Mouse (Mus musculus) limb, embryonic 13.5 days (tissue): ENCODE measurements around the gene Tulp4. TPM values are rescaled to one million over a fixed set of nuclear protein-coding genes. Genes with fewer than 3 reads are reported as not detected.

ENCODE experiments used
- ATAC-seq: fragments of 200-750 bp; cut with Nextera tagmentation; 2 replicates; pipeline ENCODE4 v1.8.0; 2017; ENCODE audit warnings: low read depth, moderate number of reproducible peaks, moderate TSS enrichment; ENCODE audit not compliant: low FRiP score
- H3K27ac ChIP-seq: fragments of 300-500 bp; sonication (generic); 2 replicates; pipeline ENCODE4 v1.5.1; 2015; ENCODE audit warnings: inconsistent platforms, mild to moderate bottlenecking, moderate library complexity
- H3K27me3 ChIP-seq: fragments of 300-500 bp; sonication (generic); 2 replicates; pipeline ENCODE4 v1.6.1; 2015; ENCODE audit warnings: mild to moderate bottlenecking, inconsistent platforms
- H3K36me3 ChIP-seq: fragments of 300-500 bp; sonication (generic); 2 replicates; pipeline ENCODE4 v1.6.1; 2015; ENCODE audit warnings: inconsistent platforms, mild to moderate bottlenecking, moderate library complexity
- H3K4me1 ChIP-seq: fragments of 300-500 bp; sonication (generic); 2 replicates; pipeline ENCODE4 v1.6.1; 2015; ENCODE audit warnings: inconsistent platforms
- H3K4me2 ChIP-seq: fragments of 300-500 bp; sonication (generic); replicated peaks from 2 replicates; pipeline ENCODE4 v1.6.1; 2015; ENCODE audit warnings: inconsistent platforms, mild to moderate bottlenecking, moderate library complexity
- H3K4me3 ChIP-seq: fragments of 300-500 bp; sonication (generic); 2 replicates; pipeline ENCODE4 v1.5.1; 2015; ENCODE audit warnings: moderate library complexity, mild to moderate bottlenecking, inconsistent platforms
- H3K9ac ChIP-seq: fragments of 300-500 bp; sonication (generic); 2 replicates; pipeline ENCODE4 v1.6.1; 2015; ENCODE audit warnings: mild to moderate bottlenecking, inconsistent platforms
- H3K9me3 ChIP-seq: fragments of 300-500 bp; sonication (generic); 2 replicates; pipeline ENCODE4 v1.6.1; 2016; ENCODE audit warnings: inconsistent platforms
- WGBS: fragments of 180-500 bp; shearing (Covaris S2); methylation state at CpG from one replicate; pipeline ENCODE4 v1.1.7; 2015; 5-methylcytosine and 5-hydroxymethylcytosine counted together
- polyA plus RNA-seq: library from polyadenylated mRNA; unstranded; fragments of >200 nt; fragmentation: Nextera tagmentation; extraction: Ambion mirVana; gene quantifications from 2 replicates; pipeline ENCODE4 v1.2.1, GENCODE M21; 2015

Gene Tulp4
- polyA plus RNA-seq, 1 experiment from 2014 or later: 114 TPM

DNA sequence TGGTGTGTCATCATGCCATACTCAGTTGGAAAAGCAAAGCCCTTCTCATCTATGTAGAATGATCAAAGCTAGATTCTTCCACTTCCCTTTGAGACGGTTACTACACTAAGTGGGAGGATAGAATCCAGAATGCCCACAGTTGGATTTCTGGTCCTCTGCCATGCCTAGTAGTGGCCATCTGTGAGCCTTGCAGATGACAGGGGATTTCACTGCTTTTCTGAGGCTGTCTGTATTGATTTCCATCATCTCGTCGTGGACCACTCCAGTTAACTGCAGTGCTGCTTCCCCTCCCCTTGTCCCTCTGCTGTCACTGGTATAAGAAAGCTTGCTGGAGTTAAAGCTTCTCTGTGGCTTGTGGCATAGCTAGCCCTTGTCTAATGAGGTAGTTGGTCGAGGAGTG, 23.1 kb downstream of the Tulp4 start:
- H3K36me3 ChIP-seq: peaks cover 29% of the 10 kb centered on the region
- H3K4me1 ChIP-seq: no peaks in the 10 kb centered on the region
- no peak for ATAC-seq
- WGBS: 91% methylated on average over 4 of the region's 4 CpGs
- H3K4me2 ChIP-seq: no peak overlapping the region
- H3K9me3 ChIP-seq: no peaks in the 10 kb centered on the region
- no peaks in the 10 kb centered on the region for H3K27me3 ChIP-seq
- H3K4me3 ChIP-seq: no peak overlapping the region
- no peak overlapping the region for H3K27ac ChIP-seq
- no peak overlapping the region for H3K9ac ChIP-seq

DNA sequence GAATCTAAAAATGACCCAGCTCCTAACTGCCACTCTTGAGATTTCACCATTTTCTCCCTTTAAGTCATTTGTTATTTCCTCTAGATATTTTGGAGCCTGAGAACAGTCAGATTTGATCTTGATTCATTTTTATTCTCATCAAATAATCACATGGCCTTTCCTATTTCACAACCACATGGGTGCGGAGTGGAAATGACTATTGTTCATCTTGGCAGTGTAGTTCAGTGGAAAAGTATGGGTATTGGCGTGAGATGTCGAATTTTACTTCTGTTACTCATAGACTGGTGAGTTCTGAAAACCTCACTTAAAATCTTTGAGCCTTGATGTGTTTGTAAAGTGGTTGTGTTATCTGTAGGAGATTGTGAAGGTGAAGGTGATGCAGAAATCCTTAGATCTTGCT, 24.8 kb downstream of the Tulp4 start:
- Histone ChIP-seq H3K27me3 (no peaks in the 10 kb centered on the region), H3K9me3 (no peaks in the 10 kb centered on the region), H3K27ac (no peak overlapping the region), H3K4me2 (no peak overlapping the region), H3K4me1 (no peaks in the 10 kb centered on the region), H3K36me3 (peaks cover 16% of the 10 kb centered on the region), H3K4me3 (no peak overlapping the region), H3K9ac (no peak overlapping the region)
- no peak for ATAC-seq
- WGBS: 95% methylated on average over 3 of the region's 3 CpGs

DNA sequence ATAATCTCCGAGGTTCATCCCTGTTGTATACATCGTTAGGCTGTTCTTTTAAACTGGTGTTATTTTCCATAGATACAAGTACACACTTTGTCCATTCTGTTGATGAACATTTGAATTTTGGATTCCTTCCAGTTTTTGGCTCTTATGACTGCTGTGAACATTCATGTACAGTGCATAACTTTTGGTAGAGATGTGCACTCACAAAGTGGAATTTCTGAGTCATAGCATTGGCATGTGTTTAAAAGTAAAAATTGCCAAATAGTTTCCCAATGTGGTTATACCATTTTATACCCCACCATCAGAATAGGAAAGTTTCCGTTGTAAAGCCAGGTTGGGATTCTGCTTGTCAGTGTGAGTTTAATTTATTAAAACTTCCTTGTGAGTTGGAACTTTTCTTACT, 34.6 kb downstream of the Tulp4 start:
- Histone ChIP-seq H3K4me2 (no peak overlapping the region), H3K27ac (peak overlapping the region; percentile 28; the same call in 1 of the 2 replicates), H3K9me3 (no peaks in the 10 kb centered on the region), H3K9ac (no peak overlapping the region), H3K4me3 (no peak overlapping the region), H3K36me3 (peaks cover 31% of the 10 kb centered on the region), H3K27me3 (no peaks in the 10 kb centered on the region), H3K4me1 (peaks cover 9% of the 10 kb centered on the region; the same call in 1 of the 2 replicates)
- 81% methylated on average over 3 of the region's 3 CpGs for WGBS
- no peak for ATAC-seq

DNA sequence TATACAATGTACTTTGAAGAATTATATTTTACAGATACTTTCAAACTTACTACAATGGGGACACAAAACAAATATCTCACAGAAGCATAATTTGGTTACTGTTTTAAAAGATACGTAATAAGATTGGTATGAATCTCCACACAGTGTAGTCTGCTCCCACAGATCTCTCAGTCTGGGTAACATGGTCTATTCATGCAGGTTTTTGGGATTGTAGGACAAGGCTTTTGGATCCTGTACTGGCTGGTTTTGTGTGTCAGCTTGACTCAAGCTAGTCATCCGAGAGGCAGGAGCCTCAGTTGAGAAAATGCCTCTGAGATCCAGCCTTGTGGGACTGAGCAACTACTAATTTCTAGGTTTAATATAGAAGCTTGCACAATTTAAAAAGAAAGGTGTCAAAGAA, 35.1 kb downstream of the Tulp4 start:
- no peak overlapping the region for H3K9ac ChIP-seq
- peaks cover 9% of the 10 kb centered on the region; the same call in 1 of the 2 replicates for H3K4me1 ChIP-seq
- H3K27ac ChIP-seq: no peak overlapping the region
- no peaks in the 10 kb centered on the region for H3K9me3 ChIP-seq
- 91% methylated on average over 2 of the region's 2 CpGs for WGBS
- no peaks in the 10 kb centered on the region for H3K27me3 ChIP-seq
- ATAC-seq: no peak
- H3K4me3 ChIP-seq: no peak overlapping the region
- H3K4me2 ChIP-seq: no peak overlapping the region
- H3K36me3 ChIP-seq: peaks cover 36% of the 10 kb centered on the region

DNA sequence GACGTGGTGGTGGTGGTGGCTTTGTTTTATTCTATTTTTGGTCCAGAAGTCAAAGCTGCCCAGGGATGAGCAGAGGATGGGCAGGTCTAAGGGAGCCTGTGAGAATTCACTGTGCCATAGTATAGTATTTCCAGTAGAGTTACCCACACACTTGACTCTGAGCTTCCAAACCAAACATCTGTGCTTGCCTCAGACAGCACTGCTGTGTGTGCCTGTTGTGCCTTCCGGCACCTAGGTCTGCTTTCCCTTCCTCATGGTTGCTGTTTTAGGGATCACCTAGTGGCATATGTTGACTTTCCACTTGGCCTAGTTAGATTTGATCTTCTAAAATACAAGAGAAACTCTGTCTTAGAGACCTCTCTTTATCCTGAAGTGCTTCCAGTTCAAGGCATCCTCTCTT, 39.0 kb downstream of the Tulp4 start:
- H3K4me2 ChIP-seq: no peak overlapping the region
- no peak overlapping the region for H3K4me3 ChIP-seq

DNA sequence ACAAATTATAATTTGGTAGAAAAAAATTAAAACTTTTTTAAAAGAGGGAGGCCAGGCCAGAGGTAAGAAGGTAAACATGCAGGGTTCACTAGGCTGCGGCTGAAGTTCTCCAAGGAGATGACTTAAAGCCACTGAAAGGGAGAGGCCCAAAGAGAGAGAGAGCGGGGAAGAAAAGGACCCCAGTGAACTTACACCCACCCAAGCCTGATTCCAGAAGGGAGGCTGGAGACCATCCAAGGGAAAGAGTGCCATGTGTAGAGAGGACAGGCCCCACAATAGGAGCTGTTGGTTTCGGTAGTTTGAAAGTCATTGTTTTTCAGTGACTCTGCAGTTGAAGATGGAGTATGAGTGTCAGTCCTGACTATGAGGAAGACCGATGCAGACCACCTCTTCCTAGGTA, 46.7 kb downstream of the Tulp4 start:
- ATAC-seq: no peak
- 95% methylated on average over 4 of the region's 4 CpGs for WGBS
- Histone ChIP-seq H3K9ac (no peak overlapping the region), H3K9me3 (no peaks in the 10 kb centered on the region), H3K27ac (no peak overlapping the region), H3K4me1 (no peaks in the 10 kb centered on the region), H3K36me3 (peaks cover 15% of the 10 kb centered on the region; the same call in 1 of the 2 replicates), H3K27me3 (no peaks in the 10 kb centered on the region), H3K4me2 (no peak overlapping the region), H3K4me3 (no peak overlapping the region)

More for the DNA sequence above, 39.0 kb downstream of the Tulp4 start:
- Histone ChIP-seq H3K27me3 (no peaks in the 10 kb centered on the region), H3K9me3 (no peaks in the 10 kb centered on the region), H3K27ac (no peak overlapping the region), H3K9ac (no peak overlapping the region), H3K36me3 (peaks cover 26% of the 10 kb centered on the region), H3K4me1 (peaks cover 7% of the 10 kb centered on the region; the same call in 1 of the 2 replicates)
- WGBS: 86% methylated on average over 2 of the region's 2 CpGs
- ATAC-seq: no peak

DNA sequence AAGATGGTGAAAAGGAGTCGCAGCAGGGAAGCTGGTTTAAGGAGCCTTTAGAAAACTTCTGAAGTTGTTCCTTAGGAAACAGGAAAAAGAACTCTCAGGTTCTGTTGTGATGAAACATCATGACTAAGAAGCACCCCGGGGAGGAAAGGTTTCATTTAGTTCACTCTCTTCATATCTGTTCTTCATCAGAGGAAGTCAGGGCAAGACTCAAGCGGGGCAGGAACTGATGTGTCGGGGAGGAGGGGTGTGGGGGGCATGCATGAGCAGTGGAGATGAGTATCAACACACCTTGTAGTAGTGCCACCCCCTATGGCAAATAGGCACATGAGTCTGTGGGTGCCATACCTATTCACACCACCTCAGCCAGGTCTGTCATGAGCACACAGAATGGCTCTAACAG, 47.3 kb downstream of the Tulp4 start:
- H3K36me3 ChIP-seq: peaks cover 15% of the 10 kb centered on the region; the same call in 1 of the 2 replicates
- H3K9ac ChIP-seq: no peak overlapping the region
- no peaks in the 10 kb centered on the region for H3K9me3 ChIP-seq
- H3K4me1 ChIP-seq: no peaks in the 10 kb centered on the region
- no peak overlapping the region for H3K4me2 ChIP-seq
- H3K27ac ChIP-seq: no peak overlapping the region
- 89% methylated on average over 4 of the region's 4 CpGs for WGBS
- ATAC-seq: no peak
- no peak overlapping the region for H3K4me3 ChIP-seq
- H3K27me3 ChIP-seq: no peaks in the 10 kb centered on the region

DNA sequence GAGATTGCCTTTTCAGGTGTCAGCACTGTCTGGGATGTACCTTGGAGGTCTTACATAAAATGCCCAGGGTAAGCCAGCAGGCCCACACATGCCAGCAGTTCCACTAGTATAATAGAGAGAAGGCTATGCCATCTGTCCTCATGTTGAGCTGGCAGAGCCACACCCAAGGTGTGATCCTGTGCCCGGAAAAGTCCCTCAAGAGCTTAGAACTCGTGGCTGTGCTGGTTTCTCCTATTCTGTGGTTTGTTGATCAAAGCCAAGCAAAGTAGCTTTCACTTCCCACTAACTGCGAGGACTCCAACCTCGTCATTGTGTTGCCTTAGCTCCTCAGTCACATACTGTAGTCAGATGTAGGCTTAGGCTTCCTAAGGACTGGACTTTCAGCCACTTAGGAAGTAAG, 48.1 kb downstream of the Tulp4 start:
- Histone ChIP-seq H3K27ac (no peak overlapping the region), H3K4me3 (no peak overlapping the region), H3K4me1 (no peaks in the 10 kb centered on the region), H3K36me3 (peaks cover 15% of the 10 kb centered on the region; the same call in 1 of the 2 replicates), H3K9ac (no peak overlapping the region), H3K27me3 (no peaks in the 10 kb centered on the region), H3K9me3 (no peaks in the 10 kb centered on the region), H3K4me2 (no peak overlapping the region)
- WGBS: 86% methylated on average over 4 of the region's 4 CpGs
- ATAC-seq: no peak

DNA sequence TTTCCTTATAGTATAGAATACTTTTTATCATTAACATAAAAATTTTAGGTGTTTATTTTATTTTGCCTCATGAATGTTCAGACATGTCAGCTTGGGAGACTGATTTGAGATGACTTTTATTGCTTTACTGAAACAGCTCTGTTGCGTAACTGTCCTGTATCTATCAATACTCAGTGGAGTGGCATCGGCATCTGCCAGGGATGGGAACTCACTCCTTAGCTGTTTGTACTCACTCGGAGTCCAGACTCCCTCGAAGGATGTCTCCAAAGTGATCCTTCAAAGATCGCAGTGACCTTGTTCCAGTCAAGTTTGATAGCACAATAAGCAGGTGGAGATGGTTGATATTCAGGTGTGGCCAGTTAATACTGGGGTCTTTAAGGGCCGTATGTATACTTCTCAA, 54.3 kb downstream of the Tulp4 start:
- no peak overlapping the region for H3K4me2 ChIP-seq
- 92% methylated on average over 6 of the region's 6 CpGs for WGBS
- peaks cover 3% of the 10 kb centered on the region; the same call in 1 of the 2 replicates for H3K36me3 ChIP-seq
- H3K27me3 ChIP-seq: no peaks in the 10 kb centered on the region
- H3K4me3 ChIP-seq: no peak overlapping the region
- ATAC-seq: no peak
- H3K9me3 ChIP-seq: no peaks in the 10 kb centered on the region
- H3K4me1 ChIP-seq: no peaks in the 10 kb centered on the region
- H3K9ac ChIP-seq: no peak overlapping the region
- H3K27ac ChIP-seq: no peak overlapping the region

DNA sequence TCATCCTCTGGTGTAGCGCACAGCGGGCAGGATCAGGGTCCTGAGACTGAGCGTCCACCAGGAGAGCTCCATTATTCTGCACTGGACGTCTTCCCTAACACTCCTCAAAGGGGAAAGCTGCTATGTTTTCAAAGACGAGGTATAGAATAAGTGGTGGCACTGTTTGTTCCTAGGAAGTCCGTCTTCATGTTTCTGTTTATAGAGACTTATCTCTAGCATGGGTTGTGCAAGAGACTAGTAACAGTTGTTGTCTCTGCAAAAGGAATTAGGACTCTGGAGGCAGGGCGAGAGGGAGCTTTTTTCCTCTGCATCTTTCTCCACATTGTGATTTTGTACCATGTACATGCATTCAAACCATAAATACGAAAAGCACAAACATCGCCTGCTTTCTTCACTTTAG, 55.7 kb downstream of the Tulp4 start:
- H3K4me1 ChIP-seq: no peaks in the 10 kb centered on the region
- 83% methylated on average over 9 of the region's 9 CpGs for WGBS
- no peak overlapping the region for H3K4me3 ChIP-seq
- no peak for ATAC-seq
- no peak overlapping the region for H3K9ac ChIP-seq
- H3K27me3 ChIP-seq: no peaks in the 10 kb centered on the region
- H3K27ac ChIP-seq: no peak overlapping the region
- H3K36me3 ChIP-seq: peaks cover 3% of the 10 kb centered on the region; the same call in 1 of the 2 replicates
- no peak overlapping the region for H3K4me2 ChIP-seq
- H3K9me3 ChIP-seq: no peaks in the 10 kb centered on the region

DNA sequence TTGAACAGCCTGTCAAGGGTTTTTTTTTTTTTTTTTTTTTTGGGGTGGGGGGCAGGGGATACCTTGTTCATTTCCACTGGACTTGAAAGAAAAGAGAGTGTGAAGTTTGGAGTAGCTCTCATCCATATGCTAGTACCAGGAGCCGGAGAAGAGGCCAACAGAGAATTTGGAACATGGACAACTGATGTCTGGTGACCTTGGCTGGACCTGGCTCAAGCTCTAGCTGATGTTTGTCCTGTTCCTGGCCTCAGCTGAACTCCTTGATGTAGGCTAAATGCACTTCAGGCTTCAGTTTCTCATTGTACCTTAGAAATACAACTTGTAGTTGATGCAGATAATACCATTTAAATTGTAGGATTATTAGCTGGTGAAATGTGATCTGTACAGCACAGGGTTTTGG, 56.5 kb downstream of the Tulp4 start:
- no peak for ATAC-seq
- WGBS: 91% methylated on average over 1 of the region's 1 CpGs
- Histone ChIP-seq H3K27ac (no peak overlapping the region), H3K4me2 (no peak overlapping the region), H3K9ac (no peak overlapping the region), H3K27me3 (no peaks in the 10 kb centered on the region), H3K36me3 (no peaks in the 10 kb centered on the region; the same call in 1 of the 2 replicates), H3K9me3 (no peaks in the 10 kb centered on the region), H3K4me1 (no peaks in the 10 kb centered on the region), H3K4me3 (no peak overlapping the region)

DNA sequence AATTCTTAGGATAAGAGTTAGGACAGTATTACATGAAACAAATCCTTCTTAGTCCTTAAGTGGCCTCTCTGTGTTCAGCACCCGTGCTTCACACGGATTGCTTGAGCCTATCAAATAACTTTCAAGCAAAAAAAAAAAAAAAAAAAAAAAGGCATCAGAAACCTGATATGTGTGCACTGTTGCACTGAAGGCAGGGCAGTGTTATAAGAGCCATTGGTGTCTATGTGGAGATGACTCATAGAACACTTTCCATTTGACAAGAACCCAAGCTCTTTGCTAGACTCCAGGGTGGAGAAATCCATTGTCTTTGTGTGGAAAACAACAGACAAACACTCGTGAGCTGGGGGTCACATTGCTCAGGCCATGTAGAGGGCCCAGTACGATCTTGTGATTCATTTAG, 58.7 kb downstream of the Tulp4 start:
- Histone ChIP-seq H3K9ac (no peak overlapping the region), H3K4me1 (no peaks in the 10 kb centered on the region), H3K4me2 (no peak overlapping the region), H3K9me3 (no peaks in the 10 kb centered on the region), H3K27ac (no peak overlapping the region), H3K27me3 (no peaks in the 10 kb centered on the region), H3K4me3 (no peak overlapping the region), H3K36me3 (0 out of 2 replicates have a peak, but pooled peaks cover 2% of the 10 kb centered on the region)
- ATAC-seq: no peak
- 59% methylated on average over 4 of the region's 4 CpGs for WGBS

DNA sequence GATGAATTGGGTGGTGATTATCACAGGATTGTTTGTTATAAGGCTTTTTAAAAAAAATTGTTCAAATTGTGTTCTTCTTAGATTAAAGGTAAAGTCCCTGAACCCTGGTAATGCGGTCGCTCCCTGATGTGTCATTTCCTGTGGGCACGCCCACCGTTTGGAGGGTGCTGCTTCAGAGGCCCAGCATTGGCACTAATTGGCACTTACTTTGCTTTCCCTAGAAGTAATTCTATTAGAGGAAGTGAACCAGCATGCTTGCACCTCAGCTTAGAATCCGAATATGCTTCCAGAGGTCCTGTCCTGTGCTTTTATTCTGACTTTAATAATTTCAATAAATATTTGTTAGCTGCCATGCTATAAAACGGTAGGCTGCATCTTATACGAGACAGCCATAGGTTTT, 66.2 kb downstream of the Tulp4 start:
- 43% methylated on average over 7 of the region's 7 CpGs for WGBS
- H3K9me3 ChIP-seq: 0 out of 2 replicates have a peak, but pooled peaks cover 3% of the 10 kb centered on the region
- H3K4me1 ChIP-seq: peaks cover 14% of the 10 kb centered on the region
- no peak overlapping the region for H3K4me2 ChIP-seq
- H3K27me3 ChIP-seq: no peaks in the 10 kb centered on the region
- no peak for ATAC-seq
- H3K27ac ChIP-seq: peak overlapping the region; percentile 45
- H3K36me3 ChIP-seq: peaks cover 27% of the 10 kb centered on the region
- H3K4me3 ChIP-seq: no peak overlapping the region
- no peak overlapping the region for H3K9ac ChIP-seq
